Mouse (Mus musculus) spleen, adult 2 months (tissue): ENCODE results near the gene Neil1. TPM values are rescaled to one million over a fixed set of nuclear protein-coding genes. Genes with fewer than 3 reads are reported as not detected.

Experiments used
- DNase-seq, 2 experiments: peaks; one replicate each; pipeline versions ENCODE4 v3.0.0 to v3.0.0-alpha.2; 2012 to 2021; ENCODE audit warnings: low spot score in 2 of 2, low read depth in 1 of 2
- H3K27ac ChIP-seq: fragments of 200-500 bp; 2 replicates; pipeline ENCODE4 v1.5.1; 2012; ENCODE audit warnings: low read length, inconsistent platforms; ENCODE audit not compliant: insufficient read depth
- H3K27me3 ChIP-seq: fragments of 200-500 bp; 2 replicates; pipeline ENCODE4 v1.6.1; 2012; ENCODE audit warnings: mild to moderate bottlenecking, moderate library complexity, low read length, inconsistent platforms; ENCODE audit not compliant: control insufficient read depth, insufficient read depth
- H3K36me3 ChIP-seq: fragments of 200-500 bp; 2 replicates; pipeline ENCODE4 v1.6.1; 2012; ENCODE audit warnings: mild to moderate bottlenecking, low read length, inconsistent platforms; ENCODE audit not compliant: control insufficient read depth, insufficient read depth
- H3K4me1 ChIP-seq: fragments of 200-500 bp; 2 replicates; pipeline ENCODE4 v1.6.1; 2011; ENCODE audit warnings: inconsistent platforms; ENCODE audit not compliant: control insufficient read depth, insufficient read depth, insufficient read length
- H3K4me3 ChIP-seq: fragments of 200-500 bp; 2 replicates; pipeline ENCODE4 v1.5.1; 2011; ENCODE audit warnings: mild to moderate bottlenecking, inconsistent platforms; ENCODE audit not compliant: insufficient read depth, insufficient read length; ENCODE audit errors: extremely low read depth
- CTCF ChIP-seq: fragments of 200-500 bp; IDR thresholded peaks from 2 replicates; pipeline ENCODE4 v1.5.1; 2011; ENCODE audit warnings: mild to moderate bottlenecking, inconsistent platforms; ENCODE audit not compliant: insufficient read depth, insufficient read length, insufficient replicate concordance; ENCODE audit errors: extremely low read depth
- POLR2A ChIP-seq: fragments of 200-500 bp; IDR thresholded peaks from 2 replicates; pipeline ENCODE4 v1.6.1; 2011; ENCODE audit warnings: low read depth, low read length, inconsistent platforms
- WGBS: fragments of 180-500 bp; shearing (Covaris S2); methylation state at CpG from one replicate; pipeline ENCODE4 v1.1.7; 2018; 5-methylcytosine and 5-hydroxymethylcytosine counted together
- polyA plus RNA-seq: library from polyadenylated mRNA; depleted of rRNA; stranded (reverse); fragments of >200 nt; gene quantifications from 2 replicates; pipeline ENCODE4 v1.2.3, GENCODE M21; 2012; rRNA removed

Neil1 gene
- 11.5 and 14.7 TPM in 2 replicates for polyA plus RNA-seq

- H3K27ac ChIP-seq: peak within 1 kb of the TSS; percentile 77
- WGBS: 2% methylated on average over 27 of the region's 27 CpGs
These were observed at the start of gene Neil1 for GRCm38 (mm10) chr9:57148144-57148878. Gene Neil1 (minus strand): TSS chr9:57148305.

DNA sequence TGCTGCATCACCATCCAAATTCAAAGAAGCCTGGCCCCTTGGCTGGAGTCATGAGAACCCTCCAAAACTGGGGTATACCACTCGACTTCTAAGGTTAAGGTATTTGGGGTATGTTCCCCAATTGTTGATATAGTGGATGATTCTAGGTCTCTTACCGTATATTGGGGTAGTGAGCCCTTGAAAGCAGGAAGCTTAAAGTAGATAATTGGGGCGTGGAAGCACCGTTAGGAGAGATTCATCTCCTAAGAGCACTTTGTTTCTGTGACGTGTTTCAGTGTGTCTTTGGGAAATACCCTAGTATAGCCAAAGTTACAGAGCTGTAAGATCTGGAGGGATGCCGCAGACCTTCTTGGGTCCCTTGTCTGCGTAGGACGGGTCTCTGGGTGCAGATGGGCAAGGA is 49.3 kb upstream of the Neil1 start:
- DNase-seq: no peak
- H3K27ac ChIP-seq: no peak overlapping the region
- no peaks in the 10 kb centered on the region for H3K27me3 ChIP-seq
- WGBS: 76% methylated on average over 8 of the region's 8 CpGs
- H3K4me3 ChIP-seq: no peak overlapping the region
- TF ChIP-seq CTCF (no peak), POLR2A (no peak)
- H3K4me1 ChIP-seq: no peaks in the 10 kb centered on the region
- no peaks in the 10 kb centered on the region for H3K36me3 ChIP-seq

More at GRCm38 (mm10) chr9:57148144-57148878, at the start of gene Neil1:
- peaks cover 10% of the 10 kb centered on the region for H3K36me3 ChIP-seq
- DNase-seq: peak; percentile 70 to 94
- peak within 1 kb of the TSS; percentile 55 for H3K4me3 ChIP-seq
- peaks cover 13% of the 10 kb centered on the region for H3K4me1 ChIP-seq
- no peaks in the 10 kb centered on the region for H3K27me3 ChIP-seq
- TF ChIP-seq CTCF (no peak), POLR2A (peak; percentile 49; the same call in 1 of the 2 replicates)

DNA sequence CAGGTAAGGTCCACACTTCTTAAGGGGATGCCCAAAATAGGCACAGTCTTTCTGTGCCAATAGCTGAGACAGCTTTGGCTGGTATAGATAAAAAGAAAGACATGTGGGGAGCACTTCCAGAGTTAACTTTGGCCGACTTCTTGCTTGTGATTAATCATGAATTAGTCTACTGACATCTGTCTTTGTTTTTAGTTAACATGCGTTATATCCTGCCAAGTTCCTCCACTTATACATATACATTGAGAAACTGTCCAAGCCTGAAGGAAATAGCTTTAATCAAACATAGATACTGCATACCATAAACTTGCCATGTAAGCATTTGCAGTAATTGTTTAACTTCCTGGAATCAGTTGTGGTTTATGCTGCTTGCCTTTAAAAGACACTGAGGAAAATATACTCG is 48.6 kb upstream of the Neil1 start:
- no peaks in the 10 kb centered on the region for H3K36me3 ChIP-seq
- no peak overlapping the region for H3K4me3 ChIP-seq
- H3K27ac ChIP-seq: no peak overlapping the region
- 57% methylated on average over 3 of the region's 3 CpGs for WGBS
- TF ChIP-seq CTCF: no peak
- TF ChIP-seq POLR2A: no peak
- H3K4me1 ChIP-seq: no peaks in the 10 kb centered on the region
- DNase-seq: no peak
- no peaks in the 10 kb centered on the region for H3K27me3 ChIP-seq

- no peak overlapping the region for H3K4me3 ChIP-seq
- H3K36me3 ChIP-seq: no peaks in the 10 kb centered on the region
- H3K27me3 ChIP-seq: no peaks in the 10 kb centered on the region
- 84% methylated on average over 5 of the region's 5 CpGs for WGBS
- no peaks in the 10 kb centered on the region for H3K4me1 ChIP-seq
- no peak for TF ChIP-seq CTCF
- TF ChIP-seq POLR2A: no peak
- no peak for DNase-seq
- no peak overlapping the region for H3K27ac ChIP-seq
These were observed 20.3 kb upstream of the Neil1 start for GRCm38 (mm10) chr9:57168411-57168810.

DNA sequence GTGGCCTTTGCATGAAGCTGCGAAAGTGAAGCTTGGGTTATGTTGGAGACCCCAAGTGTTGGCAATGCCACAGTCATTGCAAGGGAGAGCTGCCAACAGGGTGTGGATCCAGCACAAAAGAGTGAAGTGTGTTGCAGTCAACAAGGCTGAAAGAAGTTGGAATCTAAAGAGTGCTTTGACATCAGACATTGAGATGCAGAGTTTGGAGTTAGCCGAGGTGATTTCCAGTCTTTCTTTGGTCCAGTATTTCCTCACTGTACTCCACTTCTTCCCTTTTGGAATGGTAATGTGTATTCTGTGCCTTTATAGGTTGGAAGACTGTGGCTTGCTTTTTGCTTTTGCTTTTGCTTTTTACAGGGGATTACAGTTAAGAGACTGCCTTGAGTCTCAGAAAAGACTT is 18.1 kb upstream of the Neil1 start:
- H3K4me3 ChIP-seq: no peak overlapping the region

GRCm38 (mm10) chr9:57163137-57163536 is 15.0 kb upstream of the Neil1 start:
- 63% methylated on average over 2 of the region's 2 CpGs for WGBS
- H3K27ac ChIP-seq: no peak overlapping the region
- H3K4me1 ChIP-seq: no peaks in the 10 kb centered on the region; the same call in 1 of the 2 replicates
- H3K27me3 ChIP-seq: no peaks in the 10 kb centered on the region
- no peak overlapping the region for H3K4me3 ChIP-seq
- TF ChIP-seq CTCF (no peak), POLR2A (no peak)
- H3K36me3 ChIP-seq: no peaks in the 10 kb centered on the region
- no peak for DNase-seq

More for the DNA sequence above, 18.1 kb upstream of the Neil1 start:
- H3K4me1 ChIP-seq: no peaks in the 10 kb centered on the region
- DNase-seq: no peak
- no peak overlapping the region for H3K27ac ChIP-seq
- TF ChIP-seq POLR2A (no peak), CTCF (no peak)
- WGBS: 84% methylated on average over 2 of the region's 2 CpGs
- no peaks in the 10 kb centered on the region for H3K27me3 ChIP-seq
- no peaks in the 10 kb centered on the region for H3K36me3 ChIP-seq

DNA sequence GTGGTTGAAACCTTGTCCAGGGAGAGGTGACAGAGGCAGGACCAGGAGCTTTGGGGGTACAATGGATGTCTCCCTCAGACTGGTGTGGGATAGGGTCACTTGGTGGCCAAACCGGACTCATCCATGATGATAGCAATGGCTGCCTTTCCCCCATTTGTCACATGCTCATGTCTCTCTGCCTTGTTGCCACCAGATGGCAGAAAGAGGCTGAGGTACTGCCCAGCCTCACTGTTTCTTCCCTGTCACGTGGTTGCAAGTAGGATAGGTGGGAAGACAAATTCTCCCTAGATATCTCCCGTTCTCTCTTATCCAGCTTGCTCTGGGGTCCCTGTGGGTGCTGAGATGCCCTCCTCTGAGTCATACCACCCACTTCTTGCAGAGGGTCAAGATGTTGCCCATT is 14.4 kb upstream of the Neil1 start:
- H3K27me3 ChIP-seq: no peaks in the 10 kb centered on the region
- H3K4me3 ChIP-seq: no peak overlapping the region

More for the DNA sequence above, 14.4 kb upstream of the Neil1 start:
- Histone ChIP-seq H3K36me3 (no peaks in the 10 kb centered on the region), H3K27ac (no peak overlapping the region), H3K4me1 (peaks cover under 1% of the 10 kb centered on the region; the same call in 1 of the 2 replicates)
- TF ChIP-seq CTCF (peak; percentile 4; the same call in 1 of the 2 replicates), POLR2A (no peak)
- no peak for DNase-seq
- 10% methylated on average over 3 of the region's 3 CpGs for WGBS
